Mouse (Mus musculus) cerebellum, postnatal 36 days (tissue): ENCODE measurements at regions not wholly inside any gene's neighbourhood (a gene's known extent, or its start where the extent isn't known, plus 50 kb on each side); places are given as distances from the start of the nearest gene placed in this dataset.

Source experiments
- DNase-seq, 2 experiments: peaks; one replicate each; pipeline ENCODE4 v3.0.0; 2021 to 2022; ENCODE audit warnings: mixed read lengths in 2 of 2

GRCm38 (mm10) chr4:91596619-91597018 is 196.0 kb upstream of the Elavl2 start:
- no peak for DNase-seq

- DNase-seq = no peak
Observed at GRCm38 (mm10) chr4:91595766-91596165, 195.2 kb upstream of the Elavl2 start.

GRCm38 (mm10) chr4:91589779-91590178 is 189.2 kb upstream of the Elavl2 start:
- peak; percentile 6 to 43 for DNase-seq

GRCm38 (mm10) chr4:91587541-91588059 is 187.0 kb upstream of the Elavl2 start:
- DNase-seq = no peak

GRCm38 (mm10) chr4:91583035-91583434 is 182.4 kb upstream of the Elavl2 start:
- no peak for DNase-seq

- no peak for DNase-seq
Observed at GRCm38 (mm10) chr4:91557452-91557851, 156.9 kb upstream of the Elavl2 start.

GRCm38 (mm10) chr4:91556959-91557358 is 156.4 kb upstream of the Elavl2 start:
- no peak for DNase-seq

- DNase-seq = no peak
Observed at GRCm38 (mm10) chr4:91524367-91524766, 123.8 kb upstream of the Elavl2 start.

GRCm38 (mm10) chr4:91511543-91511942 is 111.0 kb upstream of the Elavl2 start:
- DNase-seq = no peak

- no peak for DNase-seq
Observed at GRCm38 (mm10) chr4:91509937-91510336, 109.4 kb upstream of the Elavl2 start.

- no peak for DNase-seq
Observed at GRCm38 (mm10) chr4:91503273-91503672, 102.7 kb upstream of the Elavl2 start.

- no peak for DNase-seq
Observed at GRCm38 (mm10) chr4:91481863-91482475, 81.4 kb upstream of the Elavl2 start.
